Mouse (Mus musculus) G1E (cell line): Measurements from ENCODE around the gene Jarid2.

Experiments
- CTCF ChIP-seq: IDR thresholded peaks from 2 replicates; pipeline ENCODE4 v1.5.1; 2012; ENCODE audit warnings: low read depth, low read length, inconsistent platforms, mixed read lengths
- TAL1 ChIP-seq: conservative IDR thresholded peaks from 2 replicates; pipeline ENCODE4 v1.6.1; 2012; ENCODE audit warnings: low read depth, low read length, inconsistent platforms, mixed read lengths

DNA sequence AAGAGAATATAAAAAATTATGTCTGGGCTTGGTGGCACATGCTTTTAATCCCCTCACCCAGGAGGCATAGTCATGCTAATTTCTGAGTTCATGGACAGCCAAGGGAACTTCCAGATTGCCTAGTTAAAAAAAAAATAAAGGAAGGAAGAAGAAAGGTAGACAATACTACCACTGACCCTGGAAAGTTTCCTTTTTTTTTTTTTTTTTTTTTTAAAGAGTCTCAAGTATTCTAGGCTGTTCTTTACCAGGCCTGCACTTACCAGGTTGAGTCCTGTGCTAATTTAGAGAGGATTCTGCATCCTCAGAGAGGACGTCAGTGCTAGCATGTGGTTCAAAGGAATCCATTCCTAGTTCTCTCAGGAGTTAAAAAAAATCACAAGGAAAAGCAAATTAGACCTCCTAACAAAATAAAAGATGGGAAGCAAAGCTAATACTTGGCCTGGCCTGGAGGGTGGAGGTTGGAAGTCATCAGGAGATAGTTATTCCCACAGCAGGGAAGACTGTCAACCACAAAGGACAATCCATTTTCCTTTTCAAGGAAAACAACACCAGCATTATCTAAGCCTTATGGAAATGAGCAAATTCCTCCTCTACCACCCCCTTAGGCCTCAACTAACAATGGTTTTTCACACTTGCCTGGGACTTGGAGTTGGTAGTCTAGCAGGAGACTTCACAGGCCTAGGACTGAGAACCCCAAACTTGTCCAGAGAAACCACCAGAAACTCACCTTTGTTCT is 961 bp upstream of the Jarid2 start:
- no peak for TF ChIP-seq TAL1
- TF ChIP-seq CTCF, result no peak
